Mouse (Mus musculus) heart, adult 8-10 months (tissue): ENCODE results near the gene Dock9. TPM values are rescaled to one million over a fixed set of nuclear protein-coding genes. Genes with fewer than 3 reads are reported as not detected.

Source experiments
- DNase-seq: peaks from one replicate; pipeline ENCODE4 v3.0.0; 2022; ENCODE audit warnings: low spot score
- total RNA-seq, 4 experiments: library from RNA; stranded (reverse); gene quantifications; 2 replicates each; pipeline ENCODE4 v1.2.4; 2022

The Dock9 gene
- 10 to 100 TPM; 23.6 to 29.0 (median 26.3) TPM for total RNA-seq

DNA sequence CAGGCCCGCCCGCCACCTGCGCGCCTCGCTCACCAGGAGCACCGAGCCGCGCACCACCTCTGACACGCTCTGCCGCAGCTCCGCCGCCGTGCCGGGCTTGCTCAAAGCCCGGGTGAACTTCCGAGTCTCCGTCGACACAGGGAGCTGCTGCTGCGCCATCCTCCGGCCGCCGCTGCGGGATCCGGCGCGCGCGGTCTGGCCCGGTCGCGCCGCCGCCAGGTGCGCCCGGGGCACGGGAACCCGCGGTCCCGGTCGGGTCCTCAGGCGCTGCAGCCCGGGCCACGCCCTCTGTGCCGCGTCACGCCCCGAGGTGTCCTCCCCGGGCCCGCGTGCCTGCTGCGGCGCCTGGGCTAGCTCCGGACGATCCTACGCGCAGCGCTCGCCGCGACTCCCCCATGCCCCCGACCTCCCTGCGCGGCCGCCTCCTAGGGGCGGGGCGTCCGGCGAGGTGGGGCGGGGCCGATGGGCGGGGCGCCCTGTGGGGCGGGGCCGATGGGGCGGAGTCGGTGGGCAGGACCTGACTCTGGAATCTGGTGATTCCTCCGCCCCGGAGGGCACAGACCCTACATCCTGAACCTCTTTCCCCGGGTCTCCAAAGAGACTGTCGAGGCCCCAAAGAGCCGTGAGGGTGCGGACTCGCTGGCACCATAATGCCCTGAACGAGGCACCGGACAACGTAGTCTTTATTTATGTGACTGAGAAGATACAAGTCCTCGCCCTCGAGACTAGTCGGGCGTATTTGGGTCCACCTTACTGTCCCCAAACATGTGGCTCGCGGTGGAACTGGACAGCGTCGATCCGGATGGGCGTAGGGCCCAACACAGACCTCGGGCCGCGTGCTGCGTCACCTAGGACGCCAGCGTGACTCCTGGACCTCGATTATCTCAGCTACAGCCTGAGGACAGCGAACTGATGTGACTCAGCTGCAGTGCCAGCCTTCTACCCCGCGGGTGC, at the start of gene Dock9:
Gene Dock9 (minus strand): TSS at position 381 of the 954 bp plus-strand sequence.
- peak; percentile 77 for DNase-seq

DNA sequence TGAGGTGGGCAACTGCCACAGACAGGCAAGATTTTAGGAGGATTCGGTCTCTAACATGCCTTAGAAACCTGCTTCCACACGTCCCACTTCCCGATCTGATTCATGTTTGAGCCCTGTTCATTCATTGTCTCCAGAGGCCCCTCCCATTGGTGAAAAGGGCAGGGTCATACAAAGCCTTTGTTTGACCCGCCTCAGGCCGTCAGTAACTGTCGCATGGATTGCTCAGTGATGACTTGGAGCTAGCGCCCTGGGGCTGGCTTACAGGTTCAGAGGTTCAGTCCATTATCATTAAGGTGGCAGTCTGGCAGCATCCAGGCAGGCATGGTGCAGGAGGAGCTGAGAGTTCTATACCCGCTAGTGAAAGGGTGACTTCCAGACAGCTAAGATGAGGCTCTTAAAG, 46.8 kb upstream of the Dock9 start:
- DNase-seq, result no peak

DNA sequence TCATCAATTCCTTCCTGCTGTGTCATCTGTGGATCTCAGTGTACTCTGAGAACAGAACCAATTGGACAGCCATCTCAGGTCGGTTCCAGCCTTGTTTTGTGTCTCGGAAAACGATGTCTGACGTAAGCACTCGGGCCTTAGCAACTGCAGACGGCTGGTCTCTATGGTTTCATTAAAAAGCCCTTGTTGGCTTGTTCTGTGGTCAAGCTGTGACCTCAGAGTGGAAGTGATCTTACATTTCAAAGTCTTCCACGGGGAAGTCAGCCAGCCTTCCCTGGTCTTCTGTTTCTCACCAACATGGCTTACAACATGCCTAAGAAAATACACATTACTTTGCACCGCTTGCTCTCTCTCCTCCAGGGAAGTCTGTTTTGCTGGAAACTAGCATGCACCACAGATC, 42.6 kb upstream of the Dock9 start:
- no peak for DNase-seq

DNA sequence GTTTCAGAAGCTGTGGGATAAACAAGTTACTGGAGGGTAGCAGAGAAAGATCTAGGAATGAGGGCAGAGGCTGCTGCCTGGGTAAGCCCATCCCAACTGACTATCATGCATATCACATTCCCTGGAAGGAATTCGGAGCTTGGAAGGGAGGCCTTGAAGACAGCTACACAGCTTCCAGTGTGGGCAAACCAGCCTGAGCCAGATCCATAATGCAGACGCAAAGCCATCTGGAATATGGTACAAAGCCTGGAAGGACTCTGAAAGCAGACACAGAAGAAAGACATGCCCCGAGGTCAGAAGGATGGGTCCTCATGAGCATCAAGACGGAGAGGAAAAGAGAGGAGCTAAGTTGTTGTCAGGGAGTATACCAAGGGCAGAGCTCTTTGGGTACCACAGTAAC, 40.5 kb upstream of the Dock9 start:
- DNase-seq, result no peak

DNA sequence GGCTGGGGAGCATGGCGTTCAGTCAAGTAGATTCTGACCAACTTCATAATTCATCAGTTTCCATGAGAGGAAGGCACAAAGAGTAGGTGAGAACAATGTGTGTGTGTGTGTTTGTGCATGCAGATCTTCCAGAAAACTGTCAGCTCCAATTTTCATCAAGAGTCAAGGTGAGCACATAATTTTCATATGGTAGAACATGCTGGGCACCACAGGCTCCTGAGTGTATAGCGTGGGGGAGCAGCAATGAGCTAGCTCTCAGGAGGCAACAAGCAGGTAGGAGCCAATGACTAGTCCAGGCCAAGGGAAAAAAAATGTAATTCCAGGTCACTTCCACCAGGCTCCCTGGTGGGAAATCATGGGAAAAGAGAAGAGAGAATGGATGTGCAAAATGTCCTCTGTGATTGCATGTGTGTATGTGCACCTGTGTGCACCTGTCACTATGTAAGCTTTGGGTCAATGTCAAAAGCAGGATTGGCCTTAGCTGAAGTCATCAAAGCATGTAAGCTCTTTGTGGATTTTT, 35.4 kb upstream of the Dock9 start:
- DNase-seq, result no peak

DNA sequence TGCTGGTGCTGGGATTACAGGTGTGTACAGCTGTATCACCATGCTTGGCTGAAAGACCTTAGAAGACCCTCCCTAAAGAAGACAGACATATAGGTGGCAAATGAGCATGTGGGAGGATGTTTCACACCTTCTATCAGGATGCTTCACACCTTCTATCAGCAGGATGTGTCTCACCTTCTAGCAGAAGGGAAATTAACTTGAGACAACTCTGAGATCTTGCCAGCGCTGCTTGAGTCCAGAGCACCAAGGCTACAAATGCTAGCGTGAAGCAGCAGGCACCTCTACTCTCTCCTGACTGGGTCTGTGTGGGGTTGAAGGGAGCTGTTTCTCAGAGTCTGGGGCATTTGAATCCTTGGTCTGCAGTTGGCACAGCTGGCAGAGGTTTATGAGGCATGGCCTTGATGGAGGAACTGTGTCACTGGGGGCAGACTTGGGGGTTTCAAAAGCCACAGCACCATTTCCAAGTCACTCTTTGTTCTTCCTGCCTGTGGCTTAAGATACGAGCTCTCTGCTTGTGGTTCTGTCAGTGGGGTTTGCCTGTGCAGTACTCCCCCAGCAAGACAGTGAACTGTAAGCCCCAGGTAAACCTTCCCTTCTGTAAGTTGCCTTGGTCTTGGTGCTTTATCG, 32.3 kb upstream of the Dock9 start:
- DNase-seq, result no peak

DNA sequence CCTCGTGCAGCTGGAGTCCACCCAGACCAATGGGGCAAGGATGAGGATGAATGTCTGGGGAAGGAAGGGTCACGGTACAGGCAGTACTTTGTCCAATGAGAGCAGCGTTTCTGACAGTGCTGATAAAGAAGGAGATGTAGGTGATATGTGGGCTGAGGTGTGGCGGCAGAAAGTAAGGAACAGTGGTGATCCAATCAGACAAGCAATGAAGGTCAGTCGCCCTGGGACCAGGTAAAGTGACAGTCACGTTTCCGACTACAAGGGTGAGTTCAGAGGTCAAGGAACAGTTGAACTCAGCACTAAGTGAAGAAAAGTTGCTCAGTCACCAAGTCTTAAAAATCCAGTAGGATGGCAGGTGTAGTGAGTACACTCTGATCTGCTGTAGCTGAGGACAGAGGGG, 29.5 kb upstream of the Dock9 start:
- no peak for DNase-seq

DNA sequence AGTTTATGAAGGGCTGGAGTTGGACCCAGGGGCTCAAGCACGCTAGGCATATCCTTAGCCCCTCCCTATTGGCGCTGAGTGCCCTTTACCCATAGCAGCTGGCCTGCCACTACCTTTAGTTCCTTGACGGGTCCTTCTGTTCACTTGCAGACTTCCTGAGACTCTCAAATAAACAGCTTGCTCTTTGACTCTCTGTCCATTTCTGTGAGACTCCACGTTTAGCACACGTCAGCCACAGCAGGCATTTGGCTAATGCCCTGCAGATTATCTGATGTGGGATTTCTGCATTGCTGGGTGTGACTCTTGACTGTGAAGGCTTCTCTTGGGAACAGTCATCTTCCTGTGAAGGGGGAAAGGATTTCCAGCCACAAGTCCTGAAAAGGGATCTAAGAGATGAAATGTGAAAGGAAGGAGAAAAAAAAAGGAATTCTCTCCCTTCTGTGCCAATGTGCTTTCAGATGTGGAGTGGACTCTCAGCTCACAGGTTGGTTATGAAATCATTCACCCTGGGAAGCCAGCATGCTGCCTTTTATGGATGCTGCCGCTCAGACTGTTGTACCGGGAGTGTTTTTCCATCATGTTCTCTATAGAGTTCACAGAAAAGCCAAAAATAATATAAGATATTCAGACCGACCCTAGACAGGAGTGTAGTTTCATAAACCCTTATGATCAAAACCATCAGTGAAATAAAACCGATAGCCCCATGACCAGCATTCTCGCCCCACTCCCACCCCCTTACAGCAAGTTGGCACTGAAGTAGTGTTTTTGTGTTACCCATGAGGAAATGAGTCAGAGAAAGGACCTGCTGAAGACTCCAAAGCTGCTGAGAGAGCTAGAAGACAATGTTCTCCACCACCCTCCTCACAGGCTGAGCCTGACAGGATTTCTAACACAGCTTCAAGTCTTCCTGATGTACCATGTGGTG, 28.1 kb upstream of the Dock9 start:
- DNase-seq, result peak; percentile 53

DNA sequence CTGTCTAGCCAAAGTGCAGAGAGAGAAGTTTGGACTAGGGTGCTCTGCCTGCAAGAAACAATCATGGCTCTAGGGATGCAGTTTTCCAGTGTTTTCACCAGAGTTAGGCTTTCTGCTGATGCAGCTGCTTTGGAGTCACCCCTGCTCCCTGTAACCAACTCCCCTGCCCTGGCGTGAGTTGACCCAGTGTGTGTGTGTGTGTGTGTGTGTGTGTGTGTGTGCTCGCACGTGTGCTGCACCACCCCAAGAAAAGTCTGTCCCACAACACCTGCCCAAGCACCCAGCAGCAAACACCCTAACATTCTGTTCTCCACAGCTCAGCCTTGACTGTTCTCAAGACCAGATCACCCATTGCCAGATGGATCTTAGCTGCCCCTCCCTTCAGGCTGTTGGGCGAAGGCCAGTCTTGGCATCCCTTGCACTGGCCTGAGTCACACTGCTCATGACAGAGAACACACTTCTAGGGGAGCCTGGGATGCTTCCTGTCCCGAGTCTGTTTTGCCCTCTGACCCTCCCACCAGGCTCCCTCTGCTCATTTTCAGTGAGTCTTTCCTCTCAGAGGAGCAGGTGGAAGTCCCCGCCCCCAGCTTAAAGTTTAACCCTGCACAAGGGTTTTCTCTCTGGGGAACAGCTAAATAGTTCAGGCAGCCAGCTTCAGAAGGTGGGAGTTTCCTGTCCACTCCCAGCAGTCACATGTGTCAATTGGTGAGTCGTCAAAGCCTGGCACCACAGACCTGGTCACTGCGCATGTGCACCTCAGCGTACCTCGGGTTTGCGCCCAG, 26.9 kb upstream of the Dock9 start:
- peak; percentile 83 for DNase-seq

DNA sequence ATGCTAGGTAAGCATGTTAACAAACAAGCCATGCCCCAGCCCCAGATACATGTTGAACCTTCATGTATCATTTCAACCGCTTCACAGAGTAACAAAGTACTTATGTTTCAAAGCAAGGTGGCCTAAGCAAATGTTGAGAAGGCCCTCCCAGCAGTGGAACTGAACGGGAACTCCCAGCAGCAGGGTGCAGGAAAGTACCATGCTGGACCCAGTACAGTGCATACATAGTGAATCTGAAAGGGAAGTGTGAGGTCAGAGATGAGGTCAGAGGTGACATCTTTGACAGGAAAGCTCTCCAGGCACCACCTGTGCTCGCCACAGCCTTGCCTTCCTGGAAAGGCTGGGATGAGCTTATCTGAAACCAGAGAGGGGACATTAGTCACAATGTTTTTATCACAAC, 25.4 kb upstream of the Dock9 start:
- DNase-seq, result peak; percentile 24

DNA sequence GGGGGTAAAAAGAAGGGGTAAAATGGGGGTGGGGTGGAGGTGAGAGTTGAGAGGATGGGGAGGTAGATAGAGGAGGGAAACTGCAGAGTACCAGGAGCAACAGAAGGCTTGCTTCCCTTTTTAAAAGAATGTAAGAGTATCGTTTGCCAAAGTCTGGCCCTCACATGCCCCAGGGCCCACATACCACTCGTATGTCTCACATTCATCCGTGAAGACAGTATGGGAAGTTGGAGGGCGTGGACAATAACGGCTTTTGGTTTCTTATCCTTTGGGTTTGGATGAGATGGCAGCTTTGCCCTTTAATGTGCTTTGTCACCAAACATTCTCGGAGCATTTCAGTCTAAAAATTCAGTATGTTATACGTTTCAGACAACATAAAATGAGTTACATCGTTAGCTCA, 24.9 kb upstream of the Dock9 start:
- no peak for DNase-seq

DNA sequence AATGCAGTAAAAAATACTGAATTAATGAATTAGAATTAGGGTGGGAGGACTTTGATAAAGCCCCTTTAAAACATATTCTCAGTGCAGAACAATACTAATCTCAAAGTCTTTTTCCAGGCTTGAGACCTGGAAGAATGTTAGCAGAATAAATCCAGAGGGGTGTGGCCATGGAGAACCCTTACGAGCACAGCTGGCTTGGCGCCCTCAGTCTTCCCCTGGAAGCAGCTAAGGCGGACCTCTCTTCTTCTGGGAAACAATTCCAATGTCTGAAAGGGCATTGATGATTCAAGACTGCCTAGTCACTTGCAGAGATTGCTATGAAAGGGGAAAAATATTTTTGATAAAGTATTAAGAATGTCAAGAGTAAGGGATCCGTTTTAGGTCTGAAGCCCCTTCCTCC, 9.2 kb upstream of the Dock9 start:
- peak; percentile 31 for DNase-seq

DNA sequence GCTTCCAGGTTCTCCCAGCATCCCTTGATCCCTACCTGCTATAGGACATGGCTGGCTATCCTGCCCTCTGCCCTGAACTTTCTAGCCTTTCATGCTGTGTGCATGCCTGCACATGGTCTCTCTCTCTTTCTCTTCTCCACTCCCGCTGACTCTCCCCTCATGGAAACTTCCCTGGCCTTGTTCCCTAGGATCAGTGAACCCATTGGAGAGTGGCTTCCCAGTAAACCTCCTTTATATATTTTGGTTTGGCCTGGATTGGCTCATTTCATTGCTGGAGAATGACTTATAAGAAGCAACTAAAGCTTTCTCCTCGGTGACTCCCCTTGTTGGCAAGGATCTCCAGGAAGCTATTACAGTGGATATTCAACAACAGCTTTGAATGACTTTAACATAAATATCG, 8.7 kb upstream of the Dock9 start:
- DNase-seq, result no peak

DNA sequence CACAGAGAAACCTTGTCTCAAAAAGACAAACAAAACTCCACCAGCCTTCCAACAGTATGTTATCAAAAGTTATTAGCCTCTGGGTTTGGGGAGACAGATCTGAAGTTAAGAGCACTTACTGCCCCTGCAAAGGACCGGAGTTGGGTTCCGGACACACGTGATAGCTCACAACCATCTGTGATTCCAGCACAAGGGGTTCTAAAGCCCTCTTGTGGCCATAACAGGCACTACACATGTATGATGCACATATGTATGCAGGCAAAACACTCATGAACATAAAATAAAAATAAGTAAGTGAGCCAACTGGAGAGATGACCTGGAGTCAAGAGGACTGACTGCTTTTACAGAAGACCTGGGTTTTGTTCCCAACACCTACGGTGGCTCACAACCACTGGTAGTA, 6.8 kb upstream of the Dock9 start:
- DNase-seq, result no peak

DNA sequence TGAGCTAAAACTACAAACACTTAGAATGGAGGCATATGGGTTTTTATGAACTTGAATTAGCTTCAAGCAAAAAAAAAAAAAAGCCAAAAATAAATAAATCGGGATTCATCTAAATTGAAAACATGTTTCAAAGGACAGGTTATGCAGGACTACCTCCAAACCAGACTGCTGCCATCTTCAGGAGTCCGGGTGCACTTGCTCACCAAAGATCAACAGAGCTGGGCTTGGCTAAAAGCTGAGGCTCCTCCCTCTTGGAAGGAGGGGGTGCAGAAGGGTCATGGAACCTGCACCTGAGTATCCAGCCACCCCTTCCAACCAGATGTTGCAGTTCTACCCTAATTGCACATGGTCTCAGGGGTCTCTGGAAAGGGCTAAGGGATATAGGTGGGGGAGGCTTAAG, 3.3 kb upstream of the Dock9 start:
- DNase-seq, result no peak

DNA sequence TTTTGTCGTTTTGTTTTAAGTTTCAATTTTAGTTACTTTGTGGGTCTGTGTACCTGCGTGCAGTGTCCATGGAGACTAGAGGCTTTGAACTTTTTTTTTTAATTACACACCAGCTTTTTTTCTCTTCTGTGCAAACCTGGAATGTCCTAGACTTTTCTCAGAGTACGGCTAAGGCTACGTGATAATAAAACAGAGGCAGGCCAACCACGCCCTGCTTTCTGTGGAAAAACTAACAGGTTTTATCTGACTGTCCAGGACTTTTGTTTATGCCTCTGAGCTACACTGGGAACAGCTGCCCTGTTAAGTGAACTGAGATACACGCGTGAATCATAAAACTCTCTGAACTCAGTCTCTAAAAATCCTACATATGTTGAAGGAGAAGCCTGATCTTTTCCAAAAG, 1.5 kb upstream of the Dock9 start:
- no peak for DNase-seq

DNA sequence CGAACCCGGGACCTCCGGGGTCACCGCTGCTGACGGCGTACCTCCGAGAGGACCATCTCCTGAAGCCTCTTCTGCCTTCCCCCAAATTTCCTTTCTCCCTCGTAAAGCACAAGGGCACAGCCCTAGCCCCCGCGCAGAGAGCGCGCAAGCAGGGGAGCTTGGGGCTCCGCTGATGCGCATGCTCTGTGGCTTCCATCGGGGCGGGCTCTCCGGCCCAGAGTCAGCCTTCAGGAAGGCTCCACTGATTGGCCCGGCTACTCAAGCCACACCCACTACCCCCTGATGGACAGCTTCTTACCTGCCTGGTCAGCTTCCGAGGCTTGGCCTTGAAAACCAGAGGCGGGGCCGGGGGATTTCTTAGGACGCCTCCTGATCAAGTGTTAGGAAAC, 768 bp upstream of the Dock9 start:
- peak; percentile 90 for DNase-seq

DNA sequence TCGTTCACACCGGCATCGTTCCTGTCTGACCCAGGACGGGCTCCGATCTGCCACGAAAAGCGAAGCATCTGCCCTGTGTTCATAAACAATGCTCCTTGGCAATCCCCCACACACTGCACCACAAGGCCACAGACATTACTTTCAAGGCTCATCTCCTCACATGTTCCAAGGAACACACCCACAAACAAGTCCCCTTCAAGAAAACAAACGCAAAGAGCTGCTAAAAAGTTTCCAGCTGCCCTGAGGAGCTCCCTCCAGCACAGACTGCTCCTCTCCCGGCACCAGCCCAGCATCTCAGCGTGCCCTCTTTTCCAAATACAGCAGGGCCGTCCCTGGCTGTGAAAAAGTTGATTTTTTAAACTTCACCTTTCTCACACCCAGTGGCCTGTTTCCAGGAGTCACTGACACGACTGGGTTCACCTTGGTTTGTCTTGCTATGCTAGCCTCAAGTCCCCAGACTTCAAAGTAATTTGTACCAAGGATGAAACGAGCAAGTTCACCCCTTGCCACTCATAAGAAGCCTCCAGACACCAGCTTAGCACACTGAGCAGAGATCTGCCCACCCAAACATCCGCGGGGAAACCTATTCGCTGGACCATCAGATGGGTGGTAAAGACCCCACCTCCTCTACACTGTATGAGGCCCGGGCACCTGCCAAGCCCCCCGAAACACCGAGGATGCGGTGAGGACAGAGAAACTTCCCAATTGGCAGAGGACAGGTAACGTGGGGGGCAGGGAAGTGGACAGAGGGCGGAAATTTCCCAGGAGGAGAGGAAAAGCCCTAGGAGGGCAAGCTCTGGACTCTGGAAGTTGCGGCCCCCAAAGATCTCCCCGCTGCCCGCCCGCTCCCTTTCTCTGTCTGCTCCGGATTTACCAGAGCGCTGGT, 823 bp downstream of the Dock9 start:
- peak; percentile 11 for DNase-seq

DNA sequence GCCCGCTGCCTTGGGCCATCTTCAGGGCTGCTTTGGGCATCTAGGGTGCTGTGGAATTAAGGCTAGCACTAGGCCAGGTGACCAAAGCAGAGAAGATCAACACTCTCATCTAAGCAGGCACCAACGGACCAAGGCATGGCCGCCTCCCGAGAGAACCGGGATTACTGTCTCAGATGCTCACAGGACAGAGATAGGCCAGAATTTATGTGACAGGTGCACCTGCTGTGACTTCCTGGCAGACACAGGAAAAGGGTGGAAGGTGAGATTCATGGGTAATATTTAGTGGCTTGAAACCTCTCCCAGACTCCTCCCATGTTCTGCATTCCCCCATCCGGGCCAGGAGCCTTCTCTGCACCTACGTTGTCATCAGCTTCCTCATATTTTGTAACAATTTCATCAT, 2.1 kb downstream of the Dock9 start:
- no peak for DNase-seq

DNA sequence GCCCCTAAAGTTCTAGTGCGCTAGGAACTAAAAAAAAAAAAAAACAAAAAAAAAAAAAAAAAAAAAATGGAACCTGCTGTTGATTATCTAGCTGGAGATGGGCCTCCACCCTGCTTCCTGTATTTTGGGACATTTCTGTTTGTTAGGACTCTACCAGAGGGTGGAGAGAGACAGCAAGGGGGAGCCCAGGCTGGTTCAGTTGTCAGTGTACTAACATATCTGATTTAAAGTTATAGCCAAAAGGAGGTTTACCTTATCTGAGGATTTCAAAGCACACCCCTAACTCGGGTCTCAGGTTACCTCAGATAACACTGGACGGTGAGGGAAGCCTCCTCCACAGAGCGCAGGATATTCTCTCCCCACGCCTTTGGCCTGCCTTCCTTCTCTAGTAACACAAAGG, 4.0 kb downstream of the Dock9 start:
- peak; percentile 19 for DNase-seq
